Mouse (Mus musculus) layer of hippocampus, adult 18-20 months (tissue): ENCODE results near the gene Cdkn2c. TPM values are rescaled to one million over a fixed set of nuclear protein-coding genes. Genes with fewer than 3 reads are reported as not detected.

Source experiments
- DNase-seq, 2 experiments: peaks; one replicate each; pipeline ENCODE4 v3.0.0; 2022; ENCODE audit warnings: low spot score in 2 of 2
- total RNA-seq, 2 experiments: library from RNA; stranded (reverse); gene quantifications; 2 replicates each; pipeline ENCODE4 v1.2.3; 2021

Gene Cdkn2c
- total RNA-seq, 2 experiments from 2014 or later: 3.0 to 3.3 TPM

GRCm38 (mm10) chr4:109657851-109658500, 9.0 kb downstream of the Cdkn2c start:
- no peak for DNase-seq

- no peak for DNase-seq
Measured at GRCm38 (mm10) chr4:109657021-109657850, 9.8 kb downstream of the Cdkn2c start.

- DNase-seq: no peak
Measured at GRCm38 (mm10) chr4:109656301-109656700, 10.7 kb downstream of the Cdkn2c start.

GRCm38 (mm10) chr4:109655738-109656137, 11.3 kb downstream of the Cdkn2c start:
- DNase-seq: no peak

GRCm38 (mm10) chr4:109654701-109655100, 12.3 kb downstream of the Cdkn2c start:
- no peak for DNase-seq

GRCm38 (mm10) chr4:109653251-109653650, 13.7 kb downstream of the Cdkn2c start:
- DNase-seq: no peak

- DNase-seq: no peak
Measured at GRCm38 (mm10) chr4:109649331-109649730, 17.7 kb downstream of the Cdkn2c start.

- no peak for DNase-seq
Measured at GRCm38 (mm10) chr4:109647281-109647680, 19.7 kb downstream of the Cdkn2c start.

- no peak for DNase-seq
Measured at GRCm38 (mm10) chr4:109641451-109641850, 25.5 kb downstream of the Cdkn2c start.

- DNase-seq: no peak
Measured at GRCm38 (mm10) chr4:109640141-109640540, 26.8 kb downstream of the Cdkn2c start.

- DNase-seq: no peak
Measured at GRCm38 (mm10) chr4:109639356-109639755, 27.6 kb downstream of the Cdkn2c start.

GRCm38 (mm10) chr4:109634971-109635370, 32.0 kb downstream of the Cdkn2c start:
- no peak for DNase-seq

GRCm38 (mm10) chr4:109631029-109631428, 36.0 kb downstream of the Cdkn2c start:
- DNase-seq: no peak

GRCm38 (mm10) chr4:109630215-109630614, 36.8 kb downstream of the Cdkn2c start:
- DNase-seq: no peak

- no peak for DNase-seq
Measured at GRCm38 (mm10) chr4:109612596-109612995, 54.4 kb downstream of the Cdkn2c start.

Other genes with a start within 250 kb of the Cdkn2c start
- gene Rnf11, start 182.5 kb downstream of the Cdkn2c start, total RNA-seq: 100 to 1,000 TPM; 177 to 178 TPM
- gene 4930522H14Rik, start 135.9 kb downstream of the Cdkn2c start, total RNA-seq: not detected
- gene Faf1, start 9.4 kb upstream of the Cdkn2c start, total RNA-seq: 10 to 100 TPM; 22.2 to 25.0 TPM